Mouse (Mus musculus) testis, adult 2 months (tissue): Measurements from ENCODE around the gene Plscr2.

Source experiments
- CTCF ChIP-seq: fragments of 200-500 bp; IDR thresholded peaks from 2 replicates; pipeline ENCODE4 v1.5.1; 2012; ENCODE audit warnings: low read depth, mild to moderate bottlenecking, inconsistent platforms, low read length, moderate library complexity; ENCODE audit not compliant: control insufficient read depth, insufficient read depth, insufficient replicate concordance
- POLR2A ChIP-seq: fragments of 200-500 bp; IDR thresholded peaks from 2 replicates; pipeline ENCODE4 v1.6.1; 2012; ENCODE audit warnings: low read depth, mild to moderate bottlenecking, inconsistent platforms, low read length, moderate library complexity; ENCODE audit not compliant: control insufficient read depth

- TF ChIP-seq CTCF (no peak), POLR2A (no peak)
Measured at GRCm38 (mm10) chr9:92338954-92339353, 63.6 kb downstream of the Plscr2 start.
